ENCODE assay signal across 8 mouse cellular contexts in genomic region chr6:124916695-124917517, GRCm38 (mm10). TPM values are rescaled to one million over a fixed set of nuclear protein-coding genes. Genes with fewer than 3 reads are reported as not detected.
DNase-seq lines count a peak whose midpoint lies in the region; ATAC-seq and TF ChIP-seq lines count a peak whose summit lies in the region.

No protein-coding gene starts in this region.

- H3K9me3 ChIP-seq in hindbrain, postnatal 0 days (ENCODE audit: low read length), result no peaks in the 10 kb centered on the region
- no peaks in the 10 kb centered on the region for H3K9me3 ChIP-seq in megakaryocyte, embryonic 14.5 days

- H3K9ac ChIP-seq in hindbrain, postnatal 0 days (replicated peaks; ENCODE audit: low read length), result peak overlapping the region; percentile 100

- under 1% methylated on average over 46 of the region's 67 CpGs for WGBS in hindbrain, postnatal 0 days

- H3K4me3 ChIP-seq in hindbrain, postnatal 0 days (ENCODE audit: low read length), result peak overlapping the region; percentile 89
- peak overlapping the region; percentile 93 for H3K4me3 ChIP-seq in megakaryocyte, embryonic 14.5 days (replicated peaks)

- peaks cover 13% of the 10 kb centered on the region for H3K36me3 ChIP-seq in hindbrain, postnatal 0 days (ENCODE audit: insufficient read depth, low read length)
- no peaks in the 10 kb centered on the region for H3K36me3 ChIP-seq in megakaryocyte, embryonic 14.5 days (replicated peaks; ENCODE audit: low read length)

- no peaks in the 10 kb centered on the region for H3K27me3 ChIP-seq in hindbrain, postnatal 0 days (ENCODE audit: insufficient read depth, low read length)
- peaks cover 68% of the 10 kb centered on the region for H3K27me3 ChIP-seq in megakaryocyte, embryonic 14.5 days (replicated peaks)

- no peak; the same call in 1 of the 2 replicates for TF ChIP-seq CTCF in hindbrain, postnatal 0 days (IDR thresholded peaks at IDR 0.05; ENCODE audit: low read depth)

- H3K27ac ChIP-seq in hindbrain, postnatal 0 days, result peak overlapping the region; percentile 100

- intact Hi-C loops in left cerebral cortex, postnatal 10 days (cut with DNase I), result loop anchor here (2.0 kb wide), 1 partner anchor 56 kb away; no protein-coding TSS in a partner anchor

- peak overlapping the region; percentile 98 for H3K4me2 ChIP-seq in hindbrain, postnatal 0 days (ENCODE audit: low read depth, low read length)

- peak; percentile 56 for ATAC-seq in hindbrain, postnatal 0 days

- peak; percentile 93 to 98 for DNase-seq in adrenal gland, adult (ENCODE audit: inconsistent age in 2 of 2, low spot score in 1 of 2)
- DNase-seq in embryo, embryonic 10 days (ENCODE audit: low spot score), result peak; percentile 85
- DNase-seq in gastrocnemius, adult 8-10 months (ENCODE audit: low spot score in 2 of 2), result peak; percentile 88
- peak; percentile 94 for DNase-seq in hindbrain, postnatal 0 days (ENCODE audit: low spot score)
- peak; percentile 74 to 94 for DNase-seq in left cerebral cortex, postnatal 10 days (ENCODE audit: extremely low spot score in 1 of 2, low spot score in 2 of 2)
- peak; percentile 81 to 84 for DNase-seq in right cerebral cortex, adult 2 months (ENCODE audit: low spot score in 2 of 2)
- peak; percentile 94 for DNase-seq in urinary bladder, postnatal 14 days (ENCODE audit: low spot score)

- peaks cover 32% of the 10 kb centered on the region for H3K4me1 ChIP-seq in hindbrain, postnatal 0 days (ENCODE audit: insufficient read depth, low read length)
- H3K4me1 ChIP-seq in megakaryocyte, embryonic 14.5 days, result peaks cover 73% of the 10 kb centered on the region

RNA-seq across cellular contexts. Expression of gene Ptms, which starts 3.0 kb away (rescaled TPM):
- total RNA-seq in gastrocnemius, adult 8-10 months (2022), result 10 to 100 TPM; 64.6 to 83.2 (median 76.8) TPM
- 913 and 1,024 TPM in 2 replicates for total RNA-seq in hindbrain, postnatal 0 days (2014; rRNA removed)
- polyA plus RNA-seq in hindbrain, postnatal 0 days (2015; fragmentation: Nextera tagmentation; extraction: Ambion mirVana), result 767 and 773 TPM in 2 replicates
- 1,000 to 10,000 TPM; 1,368 to 1,394 TPM for total RNA-seq in left cerebral cortex, postnatal 10 days (2021)
- 330 and 450 TPM in 2 replicates for polyA plus RNA-seq in megakaryocyte, embryonic 14.5 days (2012; ENCODE audit: insufficient read depth, low replicate concordance)

RNA-seq across cellular contexts. Expression of gene Lag3, which starts 5.4 kb away (rescaled TPM):
- under 1 TPM in 1 of 4 experiments, not detected in 3; 0.31 TPM for total RNA-seq in gastrocnemius, adult 8-10 months (2022)
- total RNA-seq in hindbrain, postnatal 0 days (2014; rRNA removed), result 1.8 and 2.2 TPM in 2 replicates
- polyA plus RNA-seq in hindbrain, postnatal 0 days (2015; fragmentation: Nextera tagmentation; extraction: Ambion mirVana), result 3.3 and 3.6 TPM in 2 replicates
- total RNA-seq in left cerebral cortex, postnatal 10 days (2021), result 1 to 10 TPM; 1.4 to 1.5 TPM
- polyA plus RNA-seq in megakaryocyte, embryonic 14.5 days (2012; ENCODE audit: insufficient read depth, low replicate concordance), result 0.62 TPM in 1 of 2 replicates, not detected in the other

RNA-seq across cellular contexts. Expression of gene Mlf2, which starts 14.3 kb away (rescaled TPM):
- 100 to 1,000 TPM; 192 to 219 (median 202) TPM for total RNA-seq in gastrocnemius, adult 8-10 months (2022)
- 639 and 964 TPM in 2 replicates for total RNA-seq in hindbrain, postnatal 0 days (2014; rRNA removed)
- polyA plus RNA-seq in hindbrain, postnatal 0 days (2015; fragmentation: Nextera tagmentation; extraction: Ambion mirVana), result 618 and 628 TPM in 2 replicates
- total RNA-seq in left cerebral cortex, postnatal 10 days (2021), result 100 to 1,000 TPM; 597 to 610 TPM
- polyA plus RNA-seq in megakaryocyte, embryonic 14.5 days (2012; ENCODE audit: insufficient read depth, low replicate concordance), result 183 and 362 TPM in 2 replicates

RNA-seq across cellular contexts. Expression of gene Cd4, which starts 28.9 kb away (rescaled TPM):
- total RNA-seq in gastrocnemius, adult 8-10 months (2022), result under 1 TPM in 1 of 4 experiments, not detected in 3; 0.11 TPM
- total RNA-seq in hindbrain, postnatal 0 days (2014; rRNA removed), result 0.05 TPM in 1 of 2 replicates, not detected in the other
- polyA plus RNA-seq in hindbrain, postnatal 0 days (2015; fragmentation: Nextera tagmentation; extraction: Ambion mirVana), result 0.13 and 0.18 TPM in 2 replicates
- 1 to 10 TPM; 1.2 to 3.7 TPM for total RNA-seq in left cerebral cortex, postnatal 10 days (2021)
- 0.35 TPM in 1 of 2 replicates, not detected in the other for polyA plus RNA-seq in megakaryocyte, embryonic 14.5 days (2012; ENCODE audit: insufficient read depth, low replicate concordance)

RNA-seq across cellular contexts. Expression of gene Cops7a, which starts 48.4 kb away (rescaled TPM):
- total RNA-seq in gastrocnemius, adult 8-10 months (2022), result 100 to 1,000 TPM; 122 to 142 (median 131) TPM
- total RNA-seq in hindbrain, postnatal 0 days (2014; rRNA removed), result 113 and 146 TPM in 2 replicates
- polyA plus RNA-seq in hindbrain, postnatal 0 days (2015; fragmentation: Nextera tagmentation; extraction: Ambion mirVana), result 97.1 and 101 TPM in 2 replicates
- 100 to 1,000 TPM; 115 to 116 TPM for total RNA-seq in left cerebral cortex, postnatal 10 days (2021)
- polyA plus RNA-seq in megakaryocyte, embryonic 14.5 days (2012; ENCODE audit: insufficient read depth, low replicate concordance), result 46.8 and 55.7 TPM in 2 replicates

Comparison
In these comparisons a context has a peak if more than half of its experiments do, and no peak if none do; other contexts are left out.
1. Peak in every context shown above with its lines: DNase-seq, ATAC-seq, H3K4me3 ChIP-seq and H3K27ac ChIP-seq.
2. RNA of gene Ptms, which starts 3.0 kb away (total RNA-seq): 1,368 to 1,394 TPM in left cerebral cortex, postnatal 10 days and 913 to 1,024 TPM in hindbrain, postnatal 0 days; 64.6 to 83.2 TPM in gastrocnemius, adult 8-10 months; every median in the first group is over 10 times any median in the second.